Mouse (Mus musculus) urinary bladder, postnatal 14 days (tissue): Measurements from ENCODE around the gene Myo1f.

Experiments used
- DNase-seq: peaks from one replicate; pipeline ENCODE4 v3.0.0; 2021; ENCODE audit warnings: low spot score

Myo1f gene

DNA sequence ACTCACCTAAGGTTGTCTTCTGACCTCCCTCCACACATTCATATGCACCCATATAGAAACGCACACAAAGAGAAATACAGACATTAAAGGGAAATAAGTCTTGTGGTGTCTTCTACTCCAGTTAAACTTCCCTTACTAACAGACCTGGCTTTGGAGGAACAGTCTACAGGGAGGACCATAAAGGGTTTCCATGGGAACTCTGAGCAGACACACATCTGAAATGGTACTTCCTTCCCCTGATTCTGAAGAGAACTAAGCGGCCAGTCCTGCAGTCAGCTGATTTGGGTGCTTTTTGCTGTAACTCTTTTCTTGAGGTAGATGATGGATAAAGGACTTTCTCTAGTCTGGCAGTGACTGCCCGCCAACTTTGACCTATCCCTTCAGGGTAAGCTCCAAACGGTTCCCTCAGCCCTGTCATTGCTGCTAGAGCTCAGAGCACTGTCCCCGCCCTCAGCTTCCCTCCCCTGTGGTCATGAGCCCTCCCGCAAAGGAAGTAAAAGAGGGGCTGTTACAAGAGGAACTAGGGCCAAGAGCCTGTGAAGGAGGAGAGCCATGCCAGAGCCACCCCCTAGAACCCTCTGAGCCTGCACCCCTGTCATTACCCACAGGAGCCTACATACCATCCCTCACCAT, at the start of gene Myo1f:
TSS of gene Myo1f (plus strand) at position 485 of the 633 bp plus-strand sequence.
- no peak for DNase-seq

DNA sequence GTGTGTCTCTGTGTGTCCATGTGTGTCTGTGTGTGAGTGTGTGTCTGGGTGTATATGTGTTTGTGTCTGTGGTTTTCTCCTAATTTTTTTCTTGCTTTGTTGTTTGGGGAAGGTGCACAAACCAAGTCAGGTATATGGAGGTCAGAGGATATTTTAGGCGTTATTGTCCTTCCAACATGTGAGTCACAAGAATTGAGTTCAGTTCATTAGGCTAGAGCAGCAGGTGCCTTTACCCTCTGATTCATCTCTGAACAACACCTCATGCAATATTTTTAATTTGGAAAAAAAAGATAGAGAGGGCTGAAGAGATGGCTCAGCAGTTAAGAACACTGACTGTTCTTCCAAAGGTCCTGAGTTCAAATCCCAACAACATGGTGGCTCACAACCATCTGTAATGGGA, 47.1 kb upstream of the Myo1f start:
- no peak for DNase-seq

DNA sequence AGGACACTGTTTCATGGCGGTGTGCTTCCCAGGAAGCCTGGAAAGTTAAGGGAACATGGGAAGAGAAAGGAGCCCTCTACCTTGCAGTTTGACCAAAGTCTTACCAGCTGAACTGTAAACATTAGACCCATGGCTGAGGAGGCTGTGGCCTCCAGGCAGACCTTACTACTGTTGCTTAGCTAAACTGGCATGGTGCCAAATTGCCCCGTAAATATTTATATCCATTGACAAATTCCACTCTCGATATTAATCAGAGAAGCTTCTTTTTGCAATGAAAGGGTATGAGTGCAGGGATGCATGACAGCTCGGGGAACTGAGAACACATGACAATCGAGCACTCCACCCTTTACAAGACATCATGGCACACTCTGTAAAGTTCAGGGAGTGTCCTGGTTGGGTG, 45.3 kb upstream of the Myo1f start:
- no peak for DNase-seq

DNA sequence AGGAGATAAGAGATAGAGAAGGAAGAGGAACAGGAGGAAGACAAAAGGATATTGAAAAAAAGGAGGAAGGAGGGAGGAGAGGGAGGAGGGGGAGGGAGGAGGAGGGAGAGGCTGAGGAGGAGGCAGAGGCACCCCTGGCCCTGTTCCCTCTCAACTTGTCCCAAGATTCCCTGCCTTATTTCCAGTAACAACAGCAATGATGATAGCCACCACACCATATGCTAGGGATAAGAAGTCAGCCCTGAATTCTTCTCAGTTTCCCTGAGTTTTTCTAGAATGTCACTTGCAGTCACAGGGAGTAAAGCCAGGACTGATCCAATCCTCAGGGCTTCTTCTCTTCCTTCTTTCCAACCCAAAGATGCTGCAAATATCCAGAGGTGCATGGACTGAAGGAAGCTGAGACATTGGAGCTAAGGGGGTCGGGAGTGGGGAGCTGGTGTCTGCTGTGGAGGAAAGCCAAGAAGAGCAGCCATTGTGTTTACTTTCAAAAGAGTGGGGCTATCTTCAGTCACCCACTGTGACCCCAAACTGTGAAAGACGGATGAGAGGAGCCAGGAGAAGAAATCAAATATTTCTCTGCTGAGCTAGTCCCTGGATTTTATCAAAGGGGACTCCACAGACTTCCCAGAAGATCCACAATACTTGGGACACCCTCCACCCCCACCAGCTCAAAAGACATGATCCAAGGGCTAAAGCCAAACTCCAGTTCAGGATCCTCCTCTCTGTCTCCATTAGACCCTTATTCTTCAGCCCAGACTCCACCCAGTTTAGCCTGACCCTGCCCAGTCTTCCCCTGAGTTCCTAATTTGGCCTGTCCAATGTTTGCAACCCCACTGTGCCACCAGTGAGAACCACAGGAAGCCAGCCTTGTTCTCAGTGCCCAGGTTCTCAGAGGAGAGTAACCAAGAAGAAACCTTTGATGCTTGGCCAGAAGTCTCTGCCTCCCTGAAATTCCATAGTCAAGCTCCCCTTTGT, 42.8 kb upstream of the Myo1f start:
- DNase-seq: no peak

DNA sequence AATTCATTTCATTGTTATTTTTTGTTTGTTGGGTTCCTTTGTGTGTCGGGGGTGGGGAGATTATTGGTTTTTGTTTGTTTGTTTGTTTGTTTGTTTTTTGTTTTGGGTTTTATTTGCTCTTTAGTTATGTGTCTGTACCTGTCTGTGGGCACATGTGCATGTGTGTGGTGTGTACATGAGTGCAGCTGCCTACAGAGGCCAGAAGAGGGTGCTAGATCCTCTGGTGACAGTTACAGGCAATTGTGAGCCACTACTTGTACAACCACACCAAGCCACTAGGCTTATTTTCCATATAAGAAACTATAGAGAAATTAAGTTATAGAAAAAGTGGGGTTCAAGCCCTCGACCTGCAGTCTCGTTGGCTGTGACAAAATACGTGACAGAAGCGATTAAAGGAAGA, 41.6 kb upstream of the Myo1f start:
- no peak for DNase-seq

DNA sequence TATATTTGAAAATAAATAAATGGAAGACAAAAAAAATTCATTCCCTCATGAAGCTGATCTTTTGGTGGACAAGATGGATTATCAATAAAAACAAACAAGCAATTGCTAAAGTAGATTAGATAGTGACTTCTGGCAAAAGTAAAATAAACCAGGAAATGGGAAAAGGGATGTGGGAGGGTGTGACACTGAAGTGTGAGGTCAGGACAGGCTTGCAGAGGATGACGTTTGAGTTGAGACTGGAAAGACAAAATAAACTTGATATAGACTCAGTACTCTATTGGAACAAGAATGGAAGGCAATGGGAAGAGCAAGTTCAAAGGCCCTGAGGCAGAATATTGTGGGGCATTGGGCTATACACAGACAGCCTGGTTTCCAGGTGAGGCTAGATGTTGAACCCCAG, 35.1 kb upstream of the Myo1f start:
- no peak for DNase-seq

DNA sequence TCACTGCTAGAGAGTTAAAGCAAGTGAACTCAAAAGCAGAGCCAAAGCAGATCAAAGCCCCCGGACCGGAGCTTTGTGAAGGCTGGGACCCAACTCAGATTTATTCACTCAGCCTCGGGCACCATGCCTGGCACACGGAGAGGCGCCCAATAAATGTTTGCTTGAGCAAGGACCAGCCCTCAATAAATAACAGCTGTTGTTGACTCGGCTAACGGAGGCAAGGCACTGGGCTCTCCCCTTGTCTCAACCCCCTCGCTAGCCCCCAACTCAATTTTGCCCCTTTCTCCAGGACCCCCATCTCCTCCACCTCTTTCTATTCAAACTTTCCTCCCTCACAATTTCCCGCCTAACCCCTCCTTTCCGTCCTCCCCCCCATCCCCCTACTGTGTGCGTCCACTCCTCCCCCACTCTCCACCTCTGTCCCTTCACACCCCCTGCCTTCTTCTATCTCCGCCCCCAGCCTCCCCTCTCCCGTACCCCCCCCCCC, 32.0 kb upstream of the Myo1f start:
- DNase-seq: no peak

DNA sequence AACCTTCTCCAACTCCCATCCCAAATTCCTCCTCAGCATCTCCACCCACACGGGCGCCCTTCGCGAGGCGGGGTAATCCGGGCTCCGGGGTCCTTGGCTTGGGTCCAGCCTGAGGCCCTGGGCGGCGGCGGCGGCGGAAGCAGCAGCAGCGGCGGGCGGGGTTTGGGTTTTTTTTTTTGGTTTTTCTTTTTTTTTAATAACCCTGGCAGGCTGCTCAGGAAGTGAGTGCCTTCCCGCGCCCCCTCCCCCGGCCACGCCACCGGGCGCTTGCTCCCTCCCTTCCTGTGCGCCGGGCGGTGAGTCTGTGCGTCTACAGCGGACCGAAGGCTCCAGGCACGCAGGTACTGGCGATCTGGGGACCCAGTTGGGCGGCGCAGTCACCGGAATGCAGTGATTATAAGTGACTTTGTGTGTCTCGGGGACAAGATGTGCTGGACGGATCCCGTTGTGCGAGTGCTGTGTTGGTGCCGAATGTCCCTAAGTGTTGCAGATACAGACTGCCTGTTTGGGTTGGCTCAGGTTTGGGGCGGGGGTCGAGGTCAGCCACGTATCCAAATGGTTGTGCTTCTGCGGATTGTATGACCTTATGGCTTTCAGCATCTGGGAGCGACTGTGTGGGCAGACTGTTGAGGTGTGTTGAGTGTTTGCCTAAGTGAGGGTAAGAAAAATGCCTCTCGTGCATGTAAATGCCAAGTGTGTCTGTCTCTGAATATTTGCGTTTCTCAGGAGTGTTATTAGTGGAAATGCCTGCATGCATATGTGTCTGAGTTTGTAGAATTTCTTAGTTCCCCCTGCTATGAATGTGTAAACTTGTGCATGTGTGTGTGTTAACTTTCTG, 31.4 kb upstream of the Myo1f start, which contains the start of gene Adamts10:
TSS of gene Adamts10 (plus strand) at position 287 of the 838 bp plus-strand sequence.
- peak; percentile 77 for DNase-seq

DNA sequence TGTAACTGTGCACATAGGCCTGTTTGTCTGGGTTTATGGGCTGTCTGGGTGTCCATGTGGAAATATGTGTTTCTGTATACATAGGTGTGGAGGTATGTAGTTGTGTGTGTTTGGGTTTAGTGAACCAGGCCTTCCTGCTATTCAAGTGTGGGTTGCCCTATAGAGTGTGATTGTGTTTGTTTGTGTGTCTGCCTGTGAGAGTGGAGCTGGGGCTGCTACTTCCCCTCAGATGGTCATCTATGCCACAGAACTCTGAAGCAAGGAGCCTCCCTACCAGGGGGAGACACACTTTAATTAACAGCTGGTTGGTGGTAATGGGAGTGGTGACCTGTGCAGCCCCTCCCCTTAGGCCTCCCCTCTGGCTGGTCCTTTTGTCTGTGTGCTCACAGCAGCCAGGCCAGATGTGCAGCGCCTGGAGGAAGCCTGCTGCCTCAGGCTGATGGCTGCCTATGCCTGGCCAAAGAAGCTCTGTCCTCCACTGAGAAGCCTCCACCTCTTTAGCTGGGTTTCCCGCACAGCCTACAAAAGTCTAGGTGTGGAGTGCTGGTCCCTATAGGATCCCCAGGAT, 30.6 kb upstream of the Myo1f start:
- no peak for DNase-seq

DNA sequence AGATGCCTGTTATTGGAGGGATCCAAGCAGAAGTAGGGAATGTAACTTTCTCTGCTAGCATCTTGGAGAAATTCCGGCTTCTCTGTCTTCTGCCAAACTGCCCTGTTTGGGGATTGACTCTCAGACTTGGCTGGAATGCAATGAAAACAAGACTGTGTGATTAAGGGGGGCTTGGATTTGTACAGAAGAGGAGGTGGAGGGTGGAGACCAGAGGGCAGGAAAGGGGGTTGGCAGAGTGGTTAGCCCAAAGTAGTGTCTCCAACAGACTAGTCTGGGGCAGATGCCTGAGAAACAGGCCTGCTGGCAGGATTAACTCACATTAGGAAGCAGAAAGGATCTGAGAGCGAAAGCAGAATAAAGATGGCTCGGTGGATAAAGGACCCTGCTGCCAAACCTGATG, 29.0 kb upstream of the Myo1f start:
- DNase-seq: peak; percentile 33

DNA sequence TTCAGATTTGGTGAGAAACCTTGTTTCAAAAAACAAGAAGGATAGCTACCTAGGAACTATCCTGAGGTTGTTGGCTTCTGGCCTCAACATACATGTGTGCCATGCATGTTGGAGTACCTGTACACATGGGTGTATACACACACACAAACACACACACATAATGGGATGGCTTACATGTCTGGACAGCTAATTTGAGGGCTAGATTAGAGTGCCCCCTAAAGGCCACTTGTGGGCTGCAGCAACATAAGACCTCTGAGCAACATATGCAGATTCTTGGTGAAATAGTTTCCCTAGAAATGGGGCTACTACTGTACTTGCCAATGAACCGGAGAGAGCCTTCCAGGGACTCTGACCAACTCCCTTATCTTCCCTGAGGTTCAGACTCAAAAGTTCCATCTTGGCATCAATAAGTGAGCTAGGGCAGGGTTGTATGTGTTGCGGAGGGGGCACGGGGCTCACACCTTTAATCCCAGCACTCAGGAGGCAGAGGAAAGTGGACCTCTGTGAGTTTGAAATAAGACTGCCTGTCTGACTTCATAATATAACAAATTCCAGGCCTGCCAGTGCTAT, 16.3 kb upstream of the Myo1f start:
- DNase-seq: peak; percentile 43

DNA sequence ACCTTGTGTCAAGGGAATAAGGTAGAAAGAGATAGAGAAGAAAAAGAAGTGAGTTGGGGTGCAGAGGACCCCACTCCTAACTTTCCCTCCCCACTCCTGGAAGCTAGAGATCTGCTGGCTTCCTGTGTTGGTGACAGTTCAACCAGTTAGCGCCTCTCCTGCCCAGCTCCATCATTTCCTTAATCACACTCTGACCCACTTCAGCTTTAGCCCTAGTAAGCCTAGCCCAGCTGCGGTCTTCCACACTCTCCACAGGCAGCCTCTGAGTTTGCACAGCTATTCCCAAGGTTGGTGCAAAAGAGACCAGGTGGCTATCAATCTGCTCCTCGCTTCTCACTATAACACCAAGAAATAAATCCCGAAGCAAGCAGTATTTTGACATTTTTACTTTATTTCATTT, 15.6 kb upstream of the Myo1f start:
- DNase-seq: no peak

DNA sequence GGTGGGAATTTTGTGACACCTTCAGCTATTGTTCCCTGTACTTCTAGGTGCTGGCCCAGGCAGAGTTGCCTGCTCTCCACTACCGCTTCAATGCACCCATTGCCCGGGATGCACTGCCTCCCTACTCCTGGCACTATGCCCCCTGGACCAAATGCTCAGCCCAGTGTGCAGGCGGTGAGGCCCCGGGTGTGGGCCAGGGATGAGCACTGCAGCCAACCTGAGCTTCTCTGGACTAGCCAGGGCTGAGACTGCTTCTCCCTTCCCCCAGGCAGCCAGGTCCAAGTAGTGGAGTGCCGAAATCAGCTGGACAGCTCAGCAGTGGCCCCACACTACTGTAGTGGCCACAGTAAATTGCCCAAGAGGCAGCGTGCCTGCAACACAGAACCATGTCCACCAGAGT, 6.3 kb upstream of the Myo1f start:
- no peak for DNase-seq

DNA sequence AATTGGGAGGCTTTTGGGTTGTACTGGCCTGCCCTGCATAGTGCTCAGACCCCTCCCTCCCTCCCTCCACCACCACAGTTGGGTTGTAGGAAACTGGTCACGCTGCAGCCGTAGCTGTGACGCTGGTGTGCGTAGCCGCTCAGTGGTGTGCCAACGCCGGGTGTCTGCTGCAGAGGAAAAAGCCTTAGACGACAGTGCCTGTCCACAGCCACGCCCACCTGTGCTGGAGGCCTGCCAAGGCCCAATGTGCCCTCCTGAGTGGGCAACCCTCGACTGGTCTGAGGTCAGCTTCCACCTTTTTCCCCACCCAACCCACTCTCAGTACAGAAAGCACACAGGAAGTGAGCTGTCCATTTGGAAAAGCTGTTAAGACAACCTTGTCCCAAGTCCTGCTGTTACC, 5.1 kb upstream of the Myo1f start:
- no peak for DNase-seq

DNA sequence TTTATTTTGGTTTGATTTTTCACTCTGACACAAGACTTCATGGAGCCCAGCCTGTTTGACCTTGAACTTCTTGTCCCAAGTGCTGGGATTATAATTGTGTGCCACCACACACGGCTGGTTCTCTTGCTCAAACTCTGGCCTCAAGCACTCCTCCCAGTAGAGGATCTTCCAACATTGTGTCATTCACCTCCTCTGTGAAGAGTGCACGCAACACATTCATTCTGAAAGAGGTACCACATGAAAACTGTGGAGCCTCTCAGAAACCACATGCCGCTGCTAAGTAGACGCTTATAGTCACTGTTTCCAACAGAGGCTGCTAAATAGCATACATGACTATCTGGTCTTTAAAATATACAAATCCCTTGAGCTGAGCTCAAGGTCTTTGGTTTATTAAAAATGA, 3.4 kb upstream of the Myo1f start:
- DNase-seq: no peak

DNA sequence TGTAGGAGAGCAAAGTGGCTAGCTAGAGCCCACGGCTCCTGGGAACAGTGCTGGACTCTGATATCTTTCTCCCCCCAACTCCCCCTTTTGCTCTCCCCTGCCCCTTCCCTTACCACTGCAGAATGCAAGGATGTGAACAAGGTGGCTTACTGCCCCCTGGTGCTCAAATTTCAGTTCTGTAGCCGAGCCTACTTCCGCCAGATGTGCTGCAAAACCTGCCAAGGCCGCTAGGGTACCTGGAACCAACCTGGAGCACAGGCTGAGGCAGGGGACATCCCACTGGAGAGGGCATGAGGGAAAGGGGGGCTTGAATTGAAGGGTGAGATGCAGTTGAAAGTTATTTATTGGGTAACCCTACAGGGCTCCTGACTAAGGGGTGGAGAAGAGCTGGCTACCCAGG, 2.5 kb upstream of the Myo1f start:
- DNase-seq: peak; percentile 21

DNA sequence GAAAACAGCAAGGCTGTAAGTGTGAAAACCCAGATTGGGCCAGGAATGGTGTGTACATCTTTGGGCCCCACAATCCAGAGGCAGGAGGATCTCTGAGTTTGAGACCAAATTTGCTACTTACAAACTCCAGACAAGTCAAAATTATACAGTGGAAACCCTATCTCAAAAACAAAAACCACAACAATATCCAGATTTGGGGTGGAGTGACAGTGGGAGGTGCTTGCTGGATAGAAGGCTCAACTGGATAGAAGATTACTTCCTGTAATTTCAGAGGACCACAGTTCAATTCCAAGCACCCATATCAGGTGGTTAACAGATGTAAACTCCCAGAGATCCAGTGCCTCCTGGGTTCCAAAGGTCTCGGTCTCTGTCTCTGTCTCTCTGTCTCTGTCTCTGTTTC, 971 bp upstream of the Myo1f start:
- no peak for DNase-seq

DNA sequence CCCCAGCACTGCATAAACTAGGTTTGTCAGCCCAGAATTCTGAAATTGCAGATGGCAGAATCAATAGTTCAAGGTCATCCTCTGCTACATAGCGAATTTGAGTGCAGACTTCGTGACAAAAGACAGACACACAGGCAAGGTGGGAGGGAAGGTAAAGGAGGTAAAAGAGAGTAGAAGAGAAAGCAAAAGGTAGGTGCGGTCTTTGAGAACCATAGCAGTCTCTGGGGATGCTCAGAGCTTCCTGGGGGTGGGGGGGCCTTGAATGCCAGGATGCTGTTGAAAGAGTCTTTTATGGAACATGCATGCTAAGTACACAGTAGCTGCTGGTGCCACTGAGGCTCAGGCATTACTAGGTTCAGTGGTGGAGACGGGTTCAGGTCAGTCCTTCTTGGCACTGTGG, 2.4 kb downstream of the Myo1f start:
- DNase-seq: no peak

DNA sequence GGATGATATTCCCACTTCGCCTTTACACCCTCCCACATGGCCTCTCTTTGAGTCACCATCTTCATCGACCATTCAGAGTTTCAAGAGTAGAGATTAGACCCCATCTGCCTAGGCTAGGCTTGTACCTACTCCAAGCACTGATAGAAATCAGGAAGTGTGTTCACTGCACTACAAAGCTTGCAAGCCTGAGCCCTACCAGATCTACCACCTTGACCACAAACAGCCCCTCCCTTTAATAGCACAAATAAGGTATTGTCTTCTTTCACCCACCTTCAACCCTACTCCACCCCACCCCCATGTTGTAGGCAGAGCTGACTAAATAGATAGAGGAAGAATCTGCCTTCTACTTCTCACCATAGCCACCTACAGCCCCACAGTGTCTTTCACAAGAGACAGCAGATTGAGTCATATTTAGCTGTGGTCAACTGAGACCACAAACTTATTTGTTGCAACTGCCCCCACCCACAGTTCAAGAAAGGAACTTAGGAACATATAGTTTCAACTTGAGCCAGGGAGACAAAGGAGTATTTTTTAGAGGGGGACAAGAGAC, 8.1 kb downstream of the Myo1f start:
- DNase-seq: no peak

DNA sequence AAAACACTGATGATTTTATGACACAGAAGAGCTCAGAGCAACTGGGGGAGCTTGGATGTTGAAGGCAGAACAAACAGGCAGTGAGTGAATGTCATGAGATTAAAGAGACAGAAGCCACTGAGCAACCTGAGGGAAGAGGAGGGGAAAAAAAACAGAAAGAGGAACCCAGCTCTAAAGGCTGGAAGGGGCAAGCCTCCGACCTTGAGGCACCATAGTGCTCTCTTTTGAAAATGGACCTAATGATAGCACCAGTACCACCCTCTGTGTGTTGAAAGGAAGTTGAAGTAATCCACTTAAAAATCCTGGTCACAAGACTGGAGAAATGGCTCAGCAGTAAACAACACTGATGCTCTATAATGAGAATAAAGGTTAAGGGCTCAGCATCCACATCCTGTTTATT, 9.1 kb downstream of the Myo1f start:
- DNase-seq: no peak

DNA sequence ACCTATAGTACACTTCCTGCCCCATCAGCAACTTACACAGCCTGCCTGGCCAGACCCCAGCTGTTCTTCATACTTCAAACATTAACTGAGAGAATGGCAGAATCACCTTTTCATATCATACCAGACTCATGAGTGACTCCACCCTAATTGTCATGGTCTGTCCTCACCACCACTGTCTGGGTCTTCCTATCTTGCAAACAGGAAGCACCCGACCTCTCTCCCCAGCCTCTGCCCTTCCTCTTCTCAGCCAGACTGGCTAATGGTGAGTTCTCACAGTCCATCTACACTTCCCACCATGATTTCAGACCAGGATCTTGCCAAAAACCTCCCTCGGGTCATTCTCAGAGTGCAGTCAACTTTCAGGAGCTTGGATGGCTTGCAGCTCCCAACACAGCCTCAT, 10.7 kb downstream of the Myo1f start:
- no peak for DNase-seq
